20 mouse cellular contexts compared by ENCODE assay signal in genomic region chr10:68054706-68055105, GRCm38 (mm10).
DNase-seq lines count a peak whose midpoint lies in the region; ATAC-seq and TF ChIP-seq lines count a peak whose summit lies in the region.
"Had no signal": no experiment of that assay in that cellular context is flagged by ENCODE, and none has a peak within 500 bp of the region (broad histone marks: within the 10 kb centered on the region; RNA-seq: fewer than 3 reads in every experiment).

No protein-coding gene starts in this region.

- ATAC-seq in midbrain, embryonic 11.5 days (ENCODE audit: low FRiP score) = no peak
- no peak for ATAC-seq in midbrain, embryonic 13.5 days
- ATAC-seq in CD4-positive, CD25-positive, alpha-beta regulatory T cell, adult 4 months = peak; percentile 24
- peak; percentile 29 for ATAC-seq in inflammation-experienced regulatory T-cells, adult 6 months
- no peak for ATAC-seq in hindbrain, postnatal 0 days
- ATAC-seq in activated CD4-positive, CD25-positive, alpha-beta regulatory T cell, adult 4 months = no peak
- ATAC-seq: forebrain, embryonic 13.5 days; forebrain, embryonic 16.5 days had no signal

- no peaks in the 10 kb centered on the region for H3K4me1 ChIP-seq in midbrain, embryonic 11.5 days (ENCODE audit: control insufficient read depth, insufficient read depth, low read length)
- no peaks in the 10 kb centered on the region for H3K4me1 ChIP-seq in midbrain, embryonic 13.5 days (replicated peaks)
- H3K4me1 ChIP-seq in hindbrain, postnatal 0 days (ENCODE audit: insufficient read depth, low read length) = no peaks in the 10 kb centered on the region
- H3K4me1 ChIP-seq: embryonic facial prominence, embryonic 10.5 days; embryonic facial prominence, embryonic 12.5 days; forebrain, embryonic 13.5 days had no signal

- no peak overlapping the region for H3K4me2 ChIP-seq in midbrain, embryonic 11.5 days
- H3K4me2 ChIP-seq in midbrain, embryonic 13.5 days (replicated peaks) = no peak overlapping the region
- H3K4me2 ChIP-seq in hindbrain, postnatal 0 days (ENCODE audit: low read depth, low read length) = no peak overlapping the region
- H3K4me2 ChIP-seq: embryonic facial prominence, embryonic 12.5 days; forebrain, embryonic 13.5 days had no signal

- H3K9me3 ChIP-seq in midbrain, embryonic 11.5 days (ENCODE audit: control insufficient read depth, low read length) = no peaks in the 10 kb centered on the region
- no peaks in the 10 kb centered on the region for H3K9me3 ChIP-seq in midbrain, embryonic 13.5 days
- no peaks in the 10 kb centered on the region for H3K9me3 ChIP-seq in hindbrain, postnatal 0 days (ENCODE audit: low read length)
- H3K9me3 ChIP-seq: embryonic facial prominence, embryonic 12.5 days; forebrain, embryonic 13.5 days had no signal

- H3K36me3 ChIP-seq in midbrain, embryonic 11.5 days (ENCODE audit: control insufficient read depth, insufficient read depth, low read length) = no peaks in the 10 kb centered on the region
- H3K36me3 ChIP-seq in midbrain, embryonic 13.5 days = no peaks in the 10 kb centered on the region
- no peaks in the 10 kb centered on the region for H3K36me3 ChIP-seq in hindbrain, postnatal 0 days (ENCODE audit: insufficient read depth, low read length)
- H3K36me3 ChIP-seq: embryonic facial prominence, embryonic 10.5 days; embryonic facial prominence, embryonic 12.5 days had no signal

- TF ChIP-seq CTCF in hindbrain, postnatal 0 days (IDR thresholded peaks at IDR 0.05; ENCODE audit: low read depth) = no peak

- intact Hi-C loops in heart, postnatal 36 days (cut with DNase I) = no loop called here

- DNase-seq in midbrain, embryonic 11.5 days (ENCODE audit: low spot score, missing footprints) = peak; percentile 65
- no peak for DNase-seq in hindbrain, postnatal 0 days (ENCODE audit: low spot score)
- no peak for DNase-seq in heart, postnatal 36 days
- DNase-seq: adrenal gland, adult 8-10 months; adrenal gland, postnatal 14 days; adrenal gland, postnatal 36 days; B cell, adult 2 months; cerebellum, adult 11-12 months; cerebellum, adult 2 months; cerebellum, adult 9-10 months; cerebellum, postnatal 10 days; cerebellum, postnatal 25 days had no signal

- no peaks in the 10 kb centered on the region for H3K27me3 ChIP-seq in midbrain, embryonic 11.5 days (ENCODE audit: control insufficient read depth, insufficient read depth, low read length)
- H3K27me3 ChIP-seq in midbrain, embryonic 13.5 days = no peaks in the 10 kb centered on the region
- no peaks in the 10 kb centered on the region for H3K27me3 ChIP-seq in hindbrain, postnatal 0 days (ENCODE audit: insufficient read depth, low read length)
- H3K27me3 ChIP-seq: embryonic facial prominence, embryonic 12.5 days; forebrain, embryonic 13.5 days had no signal

- no peak overlapping the region for H3K4me3 ChIP-seq in midbrain, embryonic 11.5 days (ENCODE audit: low read depth, low read length)
- no peak overlapping the region for H3K4me3 ChIP-seq in midbrain, embryonic 13.5 days (replicated peaks)
- no peak overlapping the region for H3K4me3 ChIP-seq in hindbrain, postnatal 0 days (ENCODE audit: low read length)
- H3K4me3 ChIP-seq: embryonic facial prominence, embryonic 10.5 days; embryonic facial prominence, embryonic 12.5 days; forebrain, embryonic 13.5 days had no signal

- WGBS in midbrain, embryonic 11.5 days = 89% methylated on average over 6 of the region's 6 CpGs
- WGBS in midbrain, embryonic 13.5 days = 88% methylated on average over 6 of the region's 6 CpGs
- WGBS in hindbrain, postnatal 0 days = 91% methylated on average over 6 of the region's 6 CpGs

- no peak overlapping the region for H3K27ac ChIP-seq in midbrain, embryonic 11.5 days (ENCODE audit: low read depth, low read length)
- H3K27ac ChIP-seq in midbrain, embryonic 13.5 days = no peak overlapping the region
- H3K27ac ChIP-seq in hindbrain, postnatal 0 days = no peak overlapping the region
- H3K27ac ChIP-seq: embryonic facial prominence, embryonic 10.5 days; embryonic facial prominence, embryonic 12.5 days; forebrain, embryonic 13.5 days had no signal

- no peak overlapping the region for H3K9ac ChIP-seq in midbrain, embryonic 11.5 days (ENCODE audit: low read length)
- no peak overlapping the region for H3K9ac ChIP-seq in midbrain, embryonic 13.5 days (replicated peaks)
- no peak overlapping the region for H3K9ac ChIP-seq in hindbrain, postnatal 0 days (replicated peaks; ENCODE audit: low read length)
- H3K9ac ChIP-seq: embryonic facial prominence, embryonic 12.5 days; forebrain, embryonic 13.5 days had no signal

Comparison
In these comparisons a context has a peak if more than half of its experiments do, and no peak if none do; other contexts are left out.
1. ATAC-seq: peak in CD4-positive, CD25-positive, alpha-beta regulatory T cell, adult 4 months (single experiment) and inflammation-experienced regulatory T-cells, adult 6 months (single experiment); none in midbrain, embryonic 11.5 days (single experiment), midbrain, embryonic 13.5 days (single experiment), hindbrain, postnatal 0 days (single experiment) and activated CD4-positive, CD25-positive, alpha-beta regulatory T cell, adult 4 months (single experiment).